Mouse (Mus musculus) layer of hippocampus, adult 2 months (tissue): ENCODE measurements around the gene Fjx1. TPM values are rescaled to one million over a fixed set of nuclear protein-coding genes. Genes with fewer than 3 reads are reported as not detected.

Experiments used
- DNase-seq, 2 experiments: peaks; one replicate each; pipeline ENCODE4 v3.0.0; 2022; ENCODE audit warnings: low spot score in 2 of 2
- H3K27ac ChIP-seq: fragments of 200-600 bp; 2 replicates; pipeline ENCODE4 v1.8.1; 2022
- H3K4me3 ChIP-seq: fragments of 200-600 bp; 2 replicates; pipeline ENCODE4 v1.8.1; 2022; ENCODE audit warnings: mild to moderate bottlenecking
- CTCF ChIP-seq: fragments of 200-600 bp; conservative IDR thresholded peaks from 2 replicates; pipeline ENCODE4 v1.8.1; 2022; ENCODE audit warnings: antibody characterized with exemption, mild to moderate bottlenecking, moderate library complexity
- long read RNA-seq, 2 experiments: library from polyadenylated mRNA; stranded (forward); transcript quantifications; one replicate each; pipeline ENCODE4 v2.0.0; 2021; ENCODE audit warnings: borderline mapping rate in 2 of 2
- total RNA-seq, 2 experiments: library from RNA; stranded (reverse); gene quantifications; 2 replicates each; pipeline ENCODE4 v1.2.3; 2021

Gene Fjx1
- 10 to 100 TPM; 52.9 to 53.6 TPM for total RNA-seq
- long read RNA-seq, experiment 1, transcript Fjx1-201 (1 exons, 3,134 nt), result major isoform, 113 of 113 reads
- long read RNA-seq, experiment 1, partial matches to known transcripts, result 0 of 113 reads
- long read RNA-seq, experiment 1, other reads (novel, unspliced or antisense), result 0 of 113 reads
- long read RNA-seq, experiment 2, transcript Fjx1-201 (1 exons, 3,134 nt), result major isoform, 145 of 145 reads
- long read RNA-seq, experiment 2, partial matches to known transcripts, result 0 of 145 reads
- long read RNA-seq, experiment 2, other reads (novel, unspliced or antisense), result 0 of 145 reads

GRCm38 (mm10) chr2:102451671-102452549 lies at the start of gene Fjx1:
TSS of gene Fjx1 (minus strand) at chr2:102452499.
- no peak for TF ChIP-seq CTCF
- Histone ChIP-seq H3K4me3 (peak within 1 kb of the TSS; percentile 87), H3K27ac (peak within 1 kb of the TSS; percentile 94)
- DNase-seq, result peak; percentile 44 to 48

DNA sequence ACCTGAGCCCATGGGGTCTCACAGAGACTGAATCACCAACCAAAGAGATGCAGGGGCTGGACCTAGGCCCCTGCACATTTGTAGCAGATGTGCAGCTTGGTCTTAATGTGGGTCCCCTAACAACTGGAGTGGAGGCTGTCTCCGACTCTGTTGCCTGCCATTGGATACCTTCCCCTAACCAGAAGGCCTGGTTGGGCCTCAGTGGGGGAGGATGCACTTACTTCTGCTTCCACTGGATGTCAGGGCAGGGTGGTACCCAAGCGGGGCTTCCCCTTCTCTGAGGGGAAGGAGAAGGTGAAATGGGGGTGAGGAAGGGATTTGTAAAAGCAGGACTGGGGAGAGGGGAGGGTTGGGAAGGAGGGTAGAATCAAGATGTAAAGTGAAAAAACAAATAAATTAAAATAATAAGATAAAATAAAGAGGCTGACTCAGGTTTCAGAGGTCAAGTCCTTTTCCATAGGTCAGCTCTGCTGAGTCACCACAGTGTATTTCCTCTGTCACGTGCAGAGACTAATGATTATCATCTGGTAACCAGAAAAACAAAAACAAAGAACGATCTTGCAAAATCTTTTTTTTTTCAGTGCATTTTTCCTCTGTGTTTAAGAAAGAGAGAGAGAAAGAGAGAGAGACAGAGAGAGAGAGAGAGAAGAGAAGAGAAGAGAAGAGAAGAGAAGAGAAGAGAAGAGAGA lies 47.8 kb upstream of the Fjx1 start:
- no peak overlapping the region for H3K4me3 ChIP-seq
- no peak for DNase-seq
- H3K27ac ChIP-seq, result no peak overlapping the region
- no peak for TF ChIP-seq CTCF

DNA sequence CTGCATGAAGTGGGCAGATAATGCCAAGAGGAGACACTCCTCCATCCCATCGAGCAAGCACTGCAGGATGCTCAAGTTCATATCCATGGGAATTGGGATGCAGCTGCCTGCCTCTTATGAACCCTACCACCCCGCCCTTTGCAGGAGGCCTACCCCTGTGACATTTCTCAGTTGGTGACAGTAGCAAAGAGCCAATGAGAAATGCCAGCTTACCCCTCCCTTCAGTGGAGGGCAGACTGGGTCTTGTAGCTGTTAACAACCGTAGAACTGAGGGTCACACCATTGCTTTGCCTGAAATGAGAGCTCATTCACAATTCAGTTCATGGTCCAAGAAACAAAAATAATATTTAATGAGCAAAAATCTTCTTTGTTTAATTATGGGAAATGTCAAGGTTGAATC lies 28.4 kb upstream of the Fjx1 start:
- Histone ChIP-seq H3K27ac (no peak overlapping the region), H3K4me3 (no peak overlapping the region)
- DNase-seq, result no peak
- no peak for TF ChIP-seq CTCF

DNA sequence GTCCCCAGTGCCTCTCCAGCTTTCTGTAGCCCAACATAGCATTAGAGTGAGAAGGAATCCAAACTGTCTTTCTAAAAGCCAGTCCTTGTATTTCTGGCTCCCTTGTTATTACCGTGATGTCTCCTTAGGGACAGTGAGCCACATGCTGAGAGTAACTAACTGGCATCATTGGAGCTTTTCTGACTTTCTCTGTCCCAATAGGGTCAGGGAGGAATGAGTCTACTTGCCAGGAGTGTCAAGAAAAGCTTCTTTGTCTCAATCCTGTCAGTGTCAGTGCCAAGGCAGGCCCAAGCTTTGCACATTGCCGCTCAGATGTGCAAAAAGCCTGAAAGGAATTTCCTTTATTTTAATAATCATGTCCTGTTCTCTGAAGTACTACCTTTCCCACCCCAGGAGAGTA lies 23.8 kb upstream of the Fjx1 start:
- no peak for TF ChIP-seq CTCF
- DNase-seq, result no peak
- Histone ChIP-seq H3K27ac (no peak overlapping the region), H3K4me3 (no peak overlapping the region)

- Histone ChIP-seq H3K27ac (no peak overlapping the region), H3K4me3 (no peak overlapping the region)
- no peak for DNase-seq
- no peak for TF ChIP-seq CTCF
Observed at GRCm38 (mm10) chr2:102468645-102469044, 16.3 kb upstream of the Fjx1 start.

- Histone ChIP-seq H3K27ac (peak overlapping the region; percentile 64; the same call in 1 of the 2 replicates), H3K4me3 (no peak overlapping the region)
- no peak for TF ChIP-seq CTCF
- no peak for DNase-seq
Observed at GRCm38 (mm10) chr2:102464342-102464732, 12.0 kb upstream of the Fjx1 start.

DNA sequence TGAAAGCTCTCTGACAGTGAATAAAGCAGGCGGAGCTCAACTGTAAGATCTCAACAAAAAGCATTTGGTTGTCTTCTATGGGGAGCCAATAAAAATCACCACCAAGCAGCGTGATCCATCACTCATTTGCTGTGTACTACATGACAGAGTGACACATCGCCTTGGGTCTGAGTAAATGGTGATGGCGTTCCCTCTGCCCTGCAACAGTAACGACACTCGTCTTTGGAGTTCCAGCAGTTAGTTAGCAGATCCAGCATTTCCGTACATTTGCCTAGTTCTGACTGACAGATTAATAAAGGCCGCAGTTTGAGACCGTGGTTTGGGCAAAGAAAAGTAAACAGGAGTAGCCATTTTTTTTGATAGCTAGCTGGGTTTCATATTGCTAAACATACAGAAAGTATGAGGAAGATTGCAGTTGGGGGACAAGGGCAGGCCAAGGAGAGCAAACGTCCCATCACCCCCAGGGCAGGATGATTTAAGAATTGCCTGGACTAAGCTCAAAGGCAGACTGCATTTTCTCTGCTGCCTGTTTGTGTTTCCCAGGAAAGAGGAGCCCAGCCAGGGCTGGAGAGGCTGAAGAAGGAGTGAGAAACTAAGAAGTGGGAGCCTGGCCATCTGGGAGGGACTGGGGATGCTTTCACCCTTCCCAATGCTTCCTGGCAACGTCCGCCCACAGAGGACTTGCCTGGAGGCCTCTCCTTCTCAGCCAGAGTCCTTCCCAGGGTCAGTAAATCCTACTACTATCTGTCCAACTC lies 11.5 kb upstream of the Fjx1 start:
- DNase-seq, result peak; percentile 41 to 74
- peak overlapping the region; percentile 84 for H3K27ac ChIP-seq
- H3K4me3 ChIP-seq, result no peak overlapping the region; the same call in 1 of the 2 replicates
- no peak for TF ChIP-seq CTCF

DNA sequence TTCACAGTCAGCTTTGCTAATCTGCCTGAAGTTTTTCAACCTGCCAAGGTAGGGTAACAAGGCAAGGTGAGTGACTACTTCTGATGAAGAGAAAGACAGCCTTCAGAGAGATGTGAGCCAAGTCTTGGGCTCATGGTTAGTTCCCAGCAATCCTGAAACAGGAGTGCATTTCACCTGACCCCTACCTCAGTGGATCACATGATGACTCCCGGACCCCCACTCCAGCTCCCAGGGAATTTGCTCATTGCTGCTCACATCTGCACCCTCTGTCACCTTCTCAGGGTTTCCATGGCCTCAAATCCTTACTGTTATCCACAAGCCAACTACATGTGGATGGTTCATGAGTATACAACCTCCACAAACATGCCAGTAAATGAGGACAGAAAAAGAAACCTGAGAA lies 9.2 kb upstream of the Fjx1 start:
- DNase-seq, result no peak
- TF ChIP-seq CTCF, result no peak

DNA sequence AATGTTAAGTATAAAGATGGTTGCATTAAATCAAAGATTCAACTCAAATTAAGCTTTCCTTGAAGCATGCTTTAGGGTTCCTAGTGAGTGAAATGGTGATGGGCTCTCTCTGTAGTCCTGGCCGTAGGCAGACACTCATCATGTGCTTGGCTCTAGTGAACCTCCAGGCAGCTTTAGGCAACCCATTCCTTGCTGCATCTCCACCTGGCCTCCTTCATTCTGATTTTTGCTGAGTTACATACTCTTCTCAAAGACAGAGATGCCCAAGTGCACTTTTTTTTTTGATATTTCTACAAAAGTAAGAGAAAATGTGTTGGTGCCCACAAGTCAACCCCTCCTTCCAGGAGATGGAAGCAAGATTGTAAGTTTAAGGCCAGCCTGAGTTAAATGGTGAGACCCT lies 2.8 kb upstream of the Fjx1 start:
- H3K27ac ChIP-seq, result no peak overlapping the region
- DNase-seq, result no peak
- H3K4me3 ChIP-seq, result no peak overlapping the region
- TF ChIP-seq CTCF, result no peak

More for the DNA sequence above, 9.2 kb upstream of the Fjx1 start:
- no peak overlapping the region for H3K27ac ChIP-seq
- no peak overlapping the region for H3K4me3 ChIP-seq

GRCm38 (mm10) chr2:102453447-102453846 lies 1.1 kb upstream of the Fjx1 start:
- no peak overlapping the region for H3K4me3 ChIP-seq
- peak in 1 of 2 experiments; percentile 20 for DNase-seq
- H3K27ac ChIP-seq, result no peak overlapping the region
- TF ChIP-seq CTCF, result peak; percentile 89

DNA sequence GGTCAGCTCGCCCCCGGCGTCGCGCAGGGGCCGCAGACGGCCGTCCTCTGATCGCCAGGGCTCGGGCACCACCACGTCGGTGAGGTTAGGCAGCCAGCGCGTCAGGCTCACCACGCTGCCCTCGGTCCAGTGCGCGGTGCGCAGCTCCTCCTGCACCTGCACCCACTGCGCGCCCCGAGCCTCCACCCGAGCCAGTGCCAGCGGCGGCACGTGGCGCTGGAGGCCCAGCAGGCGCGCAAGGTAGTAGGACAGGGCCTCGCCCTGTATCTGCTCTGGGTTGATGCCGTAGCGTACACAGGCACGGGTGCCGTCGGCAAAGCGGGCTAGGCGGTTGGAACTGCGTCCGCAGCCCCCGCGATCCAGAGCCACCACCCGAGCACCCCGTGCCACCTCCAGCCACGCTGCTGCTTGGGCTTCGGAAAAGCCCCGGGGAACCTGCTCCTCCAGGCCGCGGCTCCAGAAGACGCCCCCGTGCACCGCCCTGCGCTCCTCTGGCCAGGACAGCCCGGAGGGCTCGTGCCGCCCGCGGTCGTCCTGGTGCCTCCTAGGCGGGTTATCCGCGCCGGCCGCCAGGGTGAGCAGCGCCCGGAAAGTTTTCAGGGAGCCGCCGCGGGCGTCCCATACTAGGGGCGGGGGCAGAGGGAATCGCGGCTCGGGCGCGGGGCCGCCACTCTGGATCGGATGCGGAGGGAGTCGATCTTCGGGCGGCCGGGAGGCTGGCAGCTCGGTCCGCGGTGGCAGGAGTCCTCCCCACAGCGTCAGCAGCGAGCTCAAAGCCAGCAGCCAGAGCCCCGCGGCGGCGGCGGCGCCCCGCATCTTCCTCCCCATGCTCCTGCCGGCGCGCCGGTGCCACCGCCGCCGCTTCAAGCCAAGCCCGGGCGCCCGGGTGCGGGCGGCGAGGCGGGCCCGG lies 1.3 kb downstream of the Fjx1 start:
- TF ChIP-seq CTCF, result peak; percentile 63
- DNase-seq, result peak; percentile 25 to 34
- peak overlapping the region; percentile 94 for H3K27ac ChIP-seq
- peak overlapping the region; percentile 87 for H3K4me3 ChIP-seq
